ENCODE assay signal across 9 mouse cellular contexts in genomic region chr14:61316861-61317260, GRCm38 (mm10). TPM values are rescaled to one million over a fixed set of nuclear protein-coding genes. Genes with fewer than 3 reads are reported as not detected.
DNase-seq lines count a peak whose midpoint lies in the region; ATAC-seq and TF ChIP-seq lines count a peak whose summit lies in the region.
"Had no signal": no experiment of that assay in that cellular context is flagged by ENCODE, and none has a peak within 500 bp of the region (broad histone marks: within the 10 kb centered on the region; RNA-seq: fewer than 3 reads in every experiment).

No protein-coding gene starts in this region.

- peak; percentile 24 for DNase-seq in ovary, postnatal 14 days (ENCODE audit: low spot score)
- DNase-seq in ovary, postnatal 10 days (ENCODE audit: low spot score), result no peak
- DNase-seq in adrenal gland, adult 8-10 months, result peak; percentile 25
- peak; percentile 49 for DNase-seq in embryo, embryonic 11.5 days (ENCODE audit: low read depth, low spot score)
- peak; percentile 77 for DNase-seq in hindbrain, postnatal 0 days (ENCODE audit: low spot score)
- DNase-seq in left cerebral cortex, adult 11 months (ENCODE audit: low spot score), result peak; percentile 50
- peak; percentile 67 for DNase-seq in thymus, postnatal 0 days (ENCODE audit: low spot score)

- TF ChIP-seq CTCF in hindbrain, postnatal 0 days (IDR thresholded peaks at IDR 0.05; ENCODE audit: low read depth), result peak; percentile 77

- H3K9ac ChIP-seq in hindbrain, postnatal 0 days (replicated peaks; ENCODE audit: low read length), result no peak overlapping the region
- H3K9ac ChIP-seq in midbrain, embryonic 13.5 days (replicated peaks), result no peak overlapping the region
- H3K9ac ChIP-seq: neural tube, embryonic 12.5 days had no signal

- no peaks in the 10 kb centered on the region for H3K9me3 ChIP-seq in hindbrain, postnatal 0 days (ENCODE audit: low read length)
- H3K9me3 ChIP-seq in midbrain, embryonic 13.5 days, result no peaks in the 10 kb centered on the region
- H3K9me3 ChIP-seq: neural tube, embryonic 12.5 days had no signal

- H3K4me3 ChIP-seq in hindbrain, postnatal 0 days (ENCODE audit: low read length), result no peak overlapping the region
- no peak overlapping the region for H3K4me3 ChIP-seq in midbrain, embryonic 13.5 days (replicated peaks)
- H3K4me3 ChIP-seq: neural tube, embryonic 12.5 days had no signal

- H3K36me3 ChIP-seq in hindbrain, postnatal 0 days (ENCODE audit: insufficient read depth, low read length), result no peaks in the 10 kb centered on the region
- no peaks in the 10 kb centered on the region for H3K36me3 ChIP-seq in midbrain, embryonic 13.5 days
- H3K36me3 ChIP-seq: neural tube, embryonic 12.5 days had no signal

- ATAC-seq in hindbrain, postnatal 0 days, result peak; percentile 58; the same call in 1 of the 2 replicates
- 0 out of 2 replicates have a peak, but pooled peaks have one; percentile 27 for ATAC-seq in midbrain, embryonic 13.5 days

- H3K4me2 ChIP-seq in hindbrain, postnatal 0 days (ENCODE audit: low read depth, low read length), result no peak overlapping the region
- no peak overlapping the region for H3K4me2 ChIP-seq in midbrain, embryonic 13.5 days (replicated peaks)
- H3K4me2 ChIP-seq: neural tube, embryonic 12.5 days had no signal

- 45% methylated on average over 4 of the region's 4 CpGs for WGBS in hindbrain, postnatal 0 days
- 34% methylated on average over 4 of the region's 4 CpGs for WGBS in midbrain, embryonic 13.5 days

- no peaks in the 10 kb centered on the region for H3K27me3 ChIP-seq in hindbrain, postnatal 0 days (ENCODE audit: insufficient read depth, low read length)
- H3K27me3 ChIP-seq in midbrain, embryonic 13.5 days, result no peaks in the 10 kb centered on the region
- H3K27me3 ChIP-seq: neural tube, embryonic 12.5 days had no signal

- H3K27ac ChIP-seq in hindbrain, postnatal 0 days, result no peak overlapping the region
- H3K27ac ChIP-seq in midbrain, embryonic 13.5 days, result no peak overlapping the region
- H3K27ac ChIP-seq: neural tube, embryonic 12.5 days had no signal

- no peaks in the 10 kb centered on the region for H3K4me1 ChIP-seq in hindbrain, postnatal 0 days (ENCODE audit: insufficient read depth, low read length)
- no peaks in the 10 kb centered on the region for H3K4me1 ChIP-seq in midbrain, embryonic 13.5 days (replicated peaks)
- H3K4me1 ChIP-seq: neural tube, embryonic 12.5 days had no signal

RNA-seq across cellular contexts. Expression of gene Arl11, which starts 7.3 kb away (rescaled TPM):
- 1 to 10 TPM; 1.6 to 4.0 (median 2.9) TPM for total RNA-seq in adrenal gland, adult 8-10 months (2022)
- total RNA-seq in hindbrain, postnatal 0 days (2014; rRNA removed), result 0.94 and 2.8 TPM in 2 replicates
- polyA plus RNA-seq in hindbrain, postnatal 0 days (2015; fragmentation: Nextera tagmentation; extraction: Ambion mirVana), result 0.54 and 0.56 TPM in 2 replicates
- 0.20 and 0.44 TPM in 2 replicates for polyA plus RNA-seq in midbrain, embryonic 13.5 days (2015; fragmentation: Nextera tagmentation; extraction: Ambion mirVana)
- polyA plus RNA-seq in thymus, postnatal 0 days (2015; fragmentation: Nextera tagmentation; extraction: Ambion mirVana), result 2.7 and 3.7 TPM in 2 replicates

RNA-seq across cellular contexts. Expression of gene Ebpl, which starts 43.4 kb away (rescaled TPM):
- 1 to 10 TPM; 5.2 to 6.9 (median 6.1) TPM for total RNA-seq in adrenal gland, adult 8-10 months (2022)
- total RNA-seq in hindbrain, postnatal 0 days (2014; rRNA removed), result 2.2 and 4.1 TPM in 2 replicates
- 11.5 and 12.0 TPM in 2 replicates for polyA plus RNA-seq in hindbrain, postnatal 0 days (2015; fragmentation: Nextera tagmentation; extraction: Ambion mirVana)
- polyA plus RNA-seq in midbrain, embryonic 13.5 days (2015; fragmentation: Nextera tagmentation; extraction: Ambion mirVana), result 9.0 and 9.3 TPM in 2 replicates
- 6.7 TPM in 2 replicates for polyA plus RNA-seq in thymus, postnatal 0 days (2015; fragmentation: Nextera tagmentation; extraction: Ambion mirVana)

RNA-seq across cellular contexts. Expression of gene Sgcg, which starts 58.6 kb away (rescaled TPM):
- under 1 TPM in 3 of 4 experiments, not detected in 1; 0.61 to 0.87 (median 0.65) TPM for total RNA-seq in adrenal gland, adult 8-10 months (2022)
- 0.52 and 0.72 TPM in 2 replicates for total RNA-seq in hindbrain, postnatal 0 days (2014; rRNA removed)
- polyA plus RNA-seq in hindbrain, postnatal 0 days (2015; fragmentation: Nextera tagmentation; extraction: Ambion mirVana), result 0.49 and 0.76 TPM in 2 replicates
- not detected in 2 replicates for polyA plus RNA-seq in midbrain, embryonic 13.5 days (2015; fragmentation: Nextera tagmentation; extraction: Ambion mirVana)
- polyA plus RNA-seq in thymus, postnatal 0 days (2015; fragmentation: Nextera tagmentation; extraction: Ambion mirVana), result 0.48 and 0.62 TPM in 2 replicates
